Mouse (Mus musculus) liver, embryonic 14.5 days (tissue): ENCODE measurements around the gene Irf2. TPM values are rescaled to one million over a fixed set of nuclear protein-coding genes. Genes with fewer than 3 reads are reported as not detected.

Experiments used
- ATAC-seq: fragments of 200-750 bp; cut with Nextera tagmentation; 2 replicates; pipeline ENCODE4 v1.8.0; 2017; ENCODE audit warnings: moderate number of reproducible peaks, mild to moderate bottlenecking, moderate library complexity; ENCODE audit not compliant: insufficient read depth
- DNase-seq, 3 experiments: peaks; one replicate each; pipeline ENCODE4 v3.0.0-alpha.2; 2012 to 2013; ENCODE audit warnings: low read depth in 3 of 3, low spot score in 3 of 3
- H3K27ac ChIP-seq: fragments of 300-500 bp; sonication (generic); 2 replicates; pipeline ENCODE4 v1.5.1; 2014; ENCODE audit warnings: moderate library complexity, mild to moderate bottlenecking, control low read depth, inconsistent platforms
- H3K27me3 ChIP-seq: fragments of 300-500 bp; sonication (generic); 2 replicates; pipeline ENCODE4 v1.6.1; 2014; ENCODE audit warnings: mild to moderate bottlenecking, low read length, moderate library complexity; ENCODE audit not compliant: control insufficient read depth, insufficient read depth
- H3K36me3 ChIP-seq: fragments of 300-500 bp; sonication (generic); replicated peaks from 2 replicates; pipeline ENCODE4 v1.6.1; 2014; ENCODE audit warnings: low read depth; ENCODE audit not compliant: control insufficient read depth, insufficient read depth
- H3K4me1 ChIP-seq, 2 experiments: fragments of 200-500 bp in 1 of 2; fragments of 300-500 bp in 1 of 2; sonication (generic) in 1 of 2; replicated peaks; 2 replicates each; pipeline ENCODE4 v1.6.1; 2012 to 2014; ENCODE audit warnings: antibody characterized with exemption in 1 of 2, inconsistent platforms in 1 of 2, low read length in 1 of 2; ENCODE audit not compliant: control insufficient read depth in 2 of 2, insufficient read depth in 2 of 2
- H3K4me2 ChIP-seq: fragments of 300-500 bp; sonication (generic); 2 replicates; pipeline ENCODE4 v1.6.1; 2014; ENCODE audit warnings: low read depth, mild to moderate bottlenecking, control low read depth, moderate library complexity
- H3K4me3 ChIP-seq, 2 experiments: fragments of 200-500 bp in 1 of 2; fragments of 300-500 bp in 1 of 2; sonication (generic) in 1 of 2; 2 replicates each; pipeline ENCODE4 v1.5.1; 2012 to 2014; ENCODE audit warnings: low read depth in 2 of 2, low read length in 2 of 2, mild to moderate bottlenecking in 2 of 2, control low read depth in 1 of 2, inconsistent platforms in 1 of 2, moderate library complexity in 1 of 2; ENCODE audit not compliant: insufficient read depth in 1 of 2
- H3K9ac ChIP-seq: fragments of 300-500 bp; sonication (generic); replicated peaks from 2 replicates; pipeline ENCODE4 v1.6.1; 2014; ENCODE audit warnings: mild to moderate bottlenecking, control low read depth, moderate library complexity
- H3K9me3 ChIP-seq: fragments of 300-500 bp; sonication (generic); 2 replicates; pipeline ENCODE4 v1.6.1; 2016; ENCODE audit warnings: low read length, mixed read lengths; ENCODE audit not compliant: control insufficient read depth
- CTCF ChIP-seq: IDR thresholded peaks from 2 replicates; pipeline ENCODE4 v1.5.1; 2016; ENCODE audit warnings: antibody characterized with exemption, low read depth, control low read depth
- EP300 ChIP-seq: IDR thresholded peaks from 2 replicates; pipeline ENCODE4 v1.6.1; 2016; ENCODE audit warnings: antibody characterized with exemption, low read depth
- WGBS: fragments of 180-500 bp; shearing (Covaris S2); extraction: QIAGEN DNeasy Blood & Tissue Kit; methylation state at CpG from one replicate; pipeline ENCODE4 v1.1.7; 2014; ENCODE audit not compliant: insufficient replicate concordance; 5-methylcytosine and 5-hydroxymethylcytosine counted together
- polyA plus RNA-seq, 2 experiments: library from polyadenylated mRNA; depleted of rRNA in 1 of 2; stranded (reverse) in 1 of 2; unstranded in 1 of 2; fragments of >200 nt; fragmentation: Nextera tagmentation in 1 of 2; extraction: Ambion mirVana in 1 of 2; gene quantifications; 2 replicates each; pipeline versions ENCODE4 v1.2.1 to v1.2.3; 2012 to 2014

Irf2 gene
- polyA plus RNA-seq, 2 experiments, result 5.8 to 11.8 TPM

DNA sequence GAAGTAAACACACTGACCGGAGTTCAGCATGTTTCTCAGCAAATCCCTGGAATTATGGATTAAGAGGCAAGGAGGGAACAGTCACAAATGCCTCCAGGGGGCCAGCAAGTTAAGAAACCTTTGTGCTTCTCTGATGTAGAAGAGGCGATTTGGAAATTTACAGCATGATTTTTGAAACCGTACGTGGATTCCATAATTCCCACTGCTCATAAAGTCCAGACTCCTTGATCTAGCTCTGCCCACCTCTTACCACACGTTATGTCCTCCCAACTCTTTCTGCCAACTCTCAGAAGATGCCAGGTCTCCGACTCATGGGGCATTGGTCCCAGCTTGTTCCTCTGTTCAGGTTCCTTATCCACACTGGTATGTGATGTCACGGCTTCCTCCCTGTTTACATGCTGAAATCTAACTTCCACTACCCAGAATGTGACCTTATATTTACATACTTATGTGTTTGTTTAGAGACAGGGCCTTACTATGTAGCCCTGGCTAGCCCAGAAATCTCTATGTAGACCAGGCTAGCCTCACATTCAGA is 7.1 kb upstream of the Irf2 start:
- WGBS, result 67% methylated on average over 7 of the region's 7 CpGs
- DNase-seq, result no peak
- no peak for ATAC-seq

DNA sequence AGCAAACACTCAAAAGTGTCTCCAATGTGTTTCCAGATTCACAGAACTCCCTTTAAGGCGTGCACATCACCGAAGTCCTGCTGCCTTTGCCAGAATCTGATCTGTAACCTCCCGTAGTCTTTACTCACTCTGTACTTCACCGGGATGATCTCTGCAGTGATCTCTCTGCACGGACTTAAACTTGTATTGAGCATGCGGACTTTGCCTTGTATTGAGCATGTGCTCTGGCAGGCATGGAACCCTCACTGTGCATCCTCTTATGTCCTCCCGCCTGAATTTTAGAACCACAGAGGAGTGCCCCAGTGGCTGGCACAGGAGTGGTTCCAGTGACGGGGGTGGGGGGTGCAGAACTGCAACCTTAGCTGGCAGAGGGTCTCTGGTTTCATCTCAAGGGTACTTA is 5.9 kb upstream of the Irf2 start:
- H3K4me1 ChIP-seq, result peaks cover 14 to 20% of the 10 kb centered on the region in 2 experiments
- H3K4me2 ChIP-seq, result no peak overlapping the region
- DNase-seq (no peak), ATAC-seq (no peak)
- WGBS, result 76% methylated on average over 8 of the region's 8 CpGs
- H3K4me3 ChIP-seq, result no peak overlapping the region
- H3K9ac ChIP-seq, result no peak overlapping the region
- peaks cover 4% of the 10 kb centered on the region for H3K9me3 ChIP-seq
- no peak overlapping the region for H3K27ac ChIP-seq
- no peak for TF ChIP-seq CTCF
- no peak for TF ChIP-seq EP300
- H3K36me3 ChIP-seq, result no peaks in the 10 kb centered on the region
- H3K27me3 ChIP-seq, result no peaks in the 10 kb centered on the region

More for the DNA sequence above, 7.1 kb upstream of the Irf2 start:
- Histone ChIP-seq H3K4me2 (no peak overlapping the region), H3K4me1 (peaks cover 7 to 8% of the 10 kb centered on the region in 2 experiments), H3K27ac (no peak overlapping the region), H3K36me3 (no peaks in the 10 kb centered on the region), H3K9me3 (peaks cover 4% of the 10 kb centered on the region), H3K27me3 (no peaks in the 10 kb centered on the region), H3K9ac (no peak overlapping the region), H3K4me3 (no peak overlapping the region)
- TF ChIP-seq CTCF (no peak), EP300 (no peak)

DNA sequence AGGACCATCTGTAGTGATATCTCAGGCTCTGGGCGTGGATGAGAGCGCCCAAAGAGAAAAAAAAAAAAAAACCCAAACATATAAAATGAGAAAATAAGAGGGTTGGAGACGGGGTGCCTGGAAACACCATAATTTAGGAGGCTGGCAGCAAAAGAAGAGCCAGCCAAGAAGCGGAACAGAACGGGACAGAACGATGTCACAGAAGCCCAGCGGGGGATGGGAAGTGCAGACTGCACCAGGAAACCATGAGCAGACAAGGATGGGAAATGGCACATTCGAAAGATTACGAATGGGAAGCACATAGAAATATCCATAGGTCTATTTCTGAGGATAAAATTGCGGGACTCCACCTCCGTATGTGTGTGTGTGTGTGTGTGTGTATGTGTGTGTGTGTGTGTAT is 4.0 kb upstream of the Irf2 start:
- H3K27me3 ChIP-seq, result no peaks in the 10 kb centered on the region

DNA sequence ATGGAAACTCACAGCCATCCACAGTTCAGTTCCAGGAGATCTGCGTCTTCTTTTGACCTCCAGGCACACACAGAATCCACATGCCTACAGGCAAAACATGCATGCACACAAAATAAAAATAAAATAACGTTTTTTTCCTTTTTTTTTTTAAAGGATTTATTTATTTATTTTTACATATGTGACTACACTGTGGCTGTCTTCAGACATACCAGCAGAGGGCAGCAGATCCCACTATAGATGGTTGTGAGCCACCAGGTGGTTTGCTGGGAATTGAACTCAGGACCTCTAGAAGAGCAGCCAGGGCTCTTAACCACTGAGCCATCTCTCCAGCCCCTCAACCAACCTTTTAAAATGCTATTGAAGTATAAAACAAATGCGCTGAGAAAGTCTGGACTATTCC is 3.3 kb upstream of the Irf2 start:
- H3K27me3 ChIP-seq, result no peaks in the 10 kb centered on the region
- no peaks in the 10 kb centered on the region for H3K36me3 ChIP-seq
- H3K4me2 ChIP-seq, result no peak overlapping the region
- 75% methylated on average over 3 of the region's 3 CpGs for WGBS
- TF ChIP-seq EP300 (no peak), CTCF (peak; percentile 71)
- no peak for DNase-seq
- H3K9me3 ChIP-seq, result peaks cover 4% of the 10 kb centered on the region
- no peak overlapping the region for H3K4me3 ChIP-seq
- no peak overlapping the region for H3K9ac ChIP-seq
- no peak for ATAC-seq
- H3K27ac ChIP-seq, result no peak overlapping the region
- peaks cover 14 to 22% of the 10 kb centered on the region in 2 experiments for H3K4me1 ChIP-seq

More for the DNA sequence above, 4.0 kb upstream of the Irf2 start:
- Histone ChIP-seq H3K9me3 (peaks cover 4% of the 10 kb centered on the region), H3K4me2 (no peak overlapping the region), H3K27ac (no peak overlapping the region), H3K9ac (no peak overlapping the region), H3K36me3 (no peaks in the 10 kb centered on the region), H3K4me3 (no peak overlapping the region), H3K4me1 (peaks cover 14 to 22% of the 10 kb centered on the region in 2 experiments)
- TF ChIP-seq CTCF (no peak), EP300 (no peak)
- DNase-seq (no peak), ATAC-seq (no peak)
- WGBS, result 68% methylated on average over 11 of the region's 11 CpGs

DNA sequence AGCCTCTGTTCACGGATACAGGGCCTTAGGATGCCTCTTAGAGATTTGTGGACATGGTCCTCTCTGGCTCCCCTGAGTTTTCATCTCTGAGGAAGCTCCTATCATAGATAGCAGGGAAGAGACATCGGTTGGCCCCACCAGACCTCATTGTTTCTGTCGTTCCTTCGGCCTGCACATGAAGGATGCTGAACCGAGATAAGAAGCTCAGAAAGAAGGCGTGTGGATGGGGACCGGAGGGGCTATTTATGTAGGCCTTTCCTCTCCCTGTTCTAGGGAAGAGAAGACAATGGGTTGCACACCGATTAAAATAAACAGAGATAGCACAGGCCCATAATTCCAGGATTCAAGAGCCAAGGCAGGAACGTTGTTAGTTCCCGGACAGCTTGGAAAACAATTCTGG is 2.1 kb upstream of the Irf2 start:
- H3K4me3 ChIP-seq, result 0 out of 4 replicates have a peak overlapping the region, but pooled peaks of 1 of the 2 experiments have one; percentile 96
- no peaks in the 10 kb centered on the region for H3K27me3 ChIP-seq
- H3K4me1 ChIP-seq, result peaks cover 18 to 31% of the 10 kb centered on the region in 2 experiments
- peaks cover 4% of the 10 kb centered on the region for H3K9me3 ChIP-seq
- no peak overlapping the region; the same call in none of the 2 replicates for H3K27ac ChIP-seq
- DNase-seq (peak in 2 of 3 experiments; percentile 44 to 45), ATAC-seq (no peak; the same call in 1 of the 2 replicates)
- no peaks in the 10 kb centered on the region for H3K36me3 ChIP-seq
- peak overlapping the region; percentile 91 for H3K4me2 ChIP-seq
- 21% methylated on average over 10 of the region's 10 CpGs for WGBS
- TF ChIP-seq EP300, result peak; percentile 58
- TF ChIP-seq CTCF, result no peak
- no peak overlapping the region; the same call in 1 of the 2 replicates for H3K9ac ChIP-seq
